Mouse (Mus musculus) kidney, postnatal 0 days (tissue): Measurements from ENCODE around the gene Arhgap23. TPM values are rescaled to one million over a fixed set of nuclear protein-coding genes. Genes with fewer than 3 reads are reported as not detected.

ENCODE experiments used
- ATAC-seq: fragments of 200-750 bp; cut with Nextera tagmentation; replicated peaks from 2 replicates; pipeline ENCODE4 v1.8.0; 2017; ENCODE audit warnings: low read depth, moderate number of reproducible peaks, moderate TSS enrichment, moderate library complexity; ENCODE audit not compliant: low FRiP score
- DNase-seq: peaks from one replicate; pipeline ENCODE4 v3.0.0-alpha.2; 2016; ENCODE audit warnings: low spot score
- H3K27ac ChIP-seq: fragments of 300-500 bp; sonication (generic); 2 replicates; pipeline ENCODE4 v1.5.1; 2014; ENCODE audit warnings: mild to moderate bottlenecking
- H3K27me3 ChIP-seq: fragments of 300-500 bp; sonication (generic); 2 replicates; pipeline ENCODE4 v1.6.1; 2014; ENCODE audit warnings: low read length, mixed read lengths; ENCODE audit not compliant: insufficient read depth
- H3K36me3 ChIP-seq: fragments of 300-500 bp; sonication (generic); 2 replicates; pipeline ENCODE4 v1.6.1; 2014; ENCODE audit warnings: low read length, mixed read lengths; ENCODE audit not compliant: insufficient read depth
- H3K4me1 ChIP-seq: fragments of 300-500 bp; sonication (generic); replicated peaks from 2 replicates; pipeline ENCODE4 v1.6.1; 2014; ENCODE audit warnings: antibody characterized with exemption, low read length, mixed read lengths; ENCODE audit not compliant: insufficient read depth
- H3K4me2 ChIP-seq: fragments of 300-500 bp; sonication (generic); 2 replicates; pipeline ENCODE4 v1.6.1; 2014; ENCODE audit warnings: mild to moderate bottlenecking, low read length, moderate library complexity, mixed read lengths
- H3K4me3 ChIP-seq: fragments of 300-500 bp; sonication (generic); replicated peaks from 2 replicates; pipeline ENCODE4 v1.5.1; 2014; ENCODE audit warnings: low read depth, low read length
- H3K9ac ChIP-seq: fragments of 300-500 bp; sonication (generic); 2 replicates; pipeline ENCODE4 v1.6.1; 2014; ENCODE audit warnings: low read depth, low read length
- H3K9me3 ChIP-seq: fragments of 300-500 bp; sonication (generic); replicated peaks from 2 replicates; pipeline ENCODE4 v1.6.1; 2016; ENCODE audit warnings: low read length, inconsistent platforms, mixed read lengths
- CTCF ChIP-seq: IDR thresholded peaks from 2 replicates; pipeline ENCODE4 v1.5.1; 2016; ENCODE audit warnings: antibody characterized with exemption, low read depth, mild to moderate bottlenecking, moderate library complexity
- WGBS: fragments of 180-500 bp; shearing (Covaris S2); extraction: QIAGEN DNeasy Blood & Tissue Kit; methylation state at CpG from one replicate; pipeline ENCODE4 v1.1.7; 2014; 5-methylcytosine and 5-hydroxymethylcytosine counted together
- polyA plus RNA-seq: library from polyadenylated mRNA; unstranded; fragments of >200 nt; fragmentation: Nextera tagmentation; extraction: Ambion mirVana; gene quantifications from 2 replicates; pipeline ENCODE4 v1.2.1, GENCODE M21; 2015

Arhgap23 gene
- polyA plus RNA-seq, 1 experiment from 2014 or later, result 5.7 TPM

GRCm38 (mm10) chr11:97523107-97523506 is 107.8 kb downstream of the Arhgap23 start:
- DNase-seq (no peak), ATAC-seq (no peak)
- peaks cover 13% of the 10 kb centered on the region for H3K4me1 ChIP-seq
- H3K4me2 ChIP-seq, result no peak overlapping the region
- H3K27me3 ChIP-seq, result no peaks in the 10 kb centered on the region
- H3K4me3 ChIP-seq, result no peak overlapping the region
- no peak overlapping the region for H3K27ac ChIP-seq
- no peak for TF ChIP-seq CTCF
- no peaks in the 10 kb centered on the region for H3K36me3 ChIP-seq
- no peaks in the 10 kb centered on the region for H3K9me3 ChIP-seq
- WGBS, result 78% methylated on average over 14 of the region's 14 CpGs
- no peak overlapping the region for H3K9ac ChIP-seq

- Histone ChIP-seq H3K9me3 (no peaks in the 10 kb centered on the region), H3K4me2 (no peak overlapping the region), H3K4me1 (peaks cover 13% of the 10 kb centered on the region), H3K36me3 (no peaks in the 10 kb centered on the region), H3K9ac (no peak overlapping the region), H3K27ac (peak overlapping the region; percentile 1; the same call in 1 of the 2 replicates), H3K27me3 (no peaks in the 10 kb centered on the region), H3K4me3 (no peak overlapping the region)
- TF ChIP-seq CTCF, result no peak
- WGBS, result 0% methylated on average over 1 of the region's 1 CpGs
- peak; percentile 65 for ATAC-seq
- peak; percentile 67 for DNase-seq
These were observed 108.5 kb downstream of the Arhgap23 start for GRCm38 (mm10) chr11:97523827-97524261.

- no peak for ATAC-seq
- Histone ChIP-seq H3K4me1 (peaks cover 13% of the 10 kb centered on the region), H3K4me2 (no peak overlapping the region), H3K27ac (0 out of 2 replicates have a peak overlapping the region, but pooled peaks have one; percentile 1), H3K36me3 (no peaks in the 10 kb centered on the region), H3K4me3 (no peak overlapping the region), H3K9ac (no peak overlapping the region), H3K27me3 (no peaks in the 10 kb centered on the region), H3K9me3 (no peaks in the 10 kb centered on the region)
- DNase-seq, result no peak
- TF ChIP-seq CTCF, result no peak
- 35% methylated on average over 9 of the region's 9 CpGs for WGBS
These were observed 109.0 kb downstream of the Arhgap23 start for GRCm38 (mm10) chr11:97524306-97524705.

GRCm38 (mm10) chr11:97525313-97525712 is 110.0 kb downstream of the Arhgap23 start:
- Histone ChIP-seq H3K9ac (no peak overlapping the region), H3K4me1 (peaks cover 13% of the 10 kb centered on the region), H3K27ac (no peak overlapping the region), H3K4me3 (no peak overlapping the region), H3K9me3 (no peaks in the 10 kb centered on the region), H3K4me2 (no peak overlapping the region), H3K36me3 (no peaks in the 10 kb centered on the region), H3K27me3 (no peaks in the 10 kb centered on the region)
- ATAC-seq, result no peak
- no peak for DNase-seq
- 92% methylated on average over 6 of the region's 6 CpGs for WGBS
- TF ChIP-seq CTCF, result no peak

GRCm38 (mm10) chr11:97528282-97528808 is 113.0 kb downstream of the Arhgap23 start:
- H3K4me1 ChIP-seq, result peaks cover 15% of the 10 kb centered on the region
- TF ChIP-seq CTCF, result no peak
- H3K4me3 ChIP-seq, result no peak overlapping the region
- H3K36me3 ChIP-seq, result no peaks in the 10 kb centered on the region
- H3K27me3 ChIP-seq, result peaks cover 16% of the 10 kb centered on the region
- ATAC-seq, result no peak
- no peak overlapping the region for H3K9ac ChIP-seq
- H3K4me2 ChIP-seq, result no peak overlapping the region
- DNase-seq, result no peak
- no peak overlapping the region for H3K27ac ChIP-seq
- WGBS, result 77% methylated on average over 18 of the region's 18 CpGs
- no peaks in the 10 kb centered on the region for H3K9me3 ChIP-seq

- WGBS, result 83% methylated on average over 6 of the region's 6 CpGs
- Histone ChIP-seq H3K4me2 (no peak overlapping the region), H3K9me3 (no peaks in the 10 kb centered on the region), H3K27me3 (peaks cover 32% of the 10 kb centered on the region), H3K9ac (no peak overlapping the region), H3K4me3 (no peak overlapping the region), H3K27ac (no peak overlapping the region), H3K4me1 (peaks cover 12% of the 10 kb centered on the region), H3K36me3 (no peaks in the 10 kb centered on the region)
- no peak for ATAC-seq
- TF ChIP-seq CTCF, result no peak
- DNase-seq, result no peak
These were observed 114.7 kb downstream of the Arhgap23 start for GRCm38 (mm10) chr11:97530069-97530468.

GRCm38 (mm10) chr11:97530961-97531360 is 115.6 kb downstream of the Arhgap23 start:
- H3K9ac ChIP-seq, result no peak overlapping the region
- H3K27me3 ChIP-seq, result peaks cover 39% of the 10 kb centered on the region
- 67% methylated on average over 5 of the region's 5 CpGs for WGBS
- ATAC-seq (no peak), DNase-seq (no peak)
- H3K4me1 ChIP-seq, result peaks cover 12% of the 10 kb centered on the region
- no peak overlapping the region for H3K4me3 ChIP-seq
- no peaks in the 10 kb centered on the region for H3K9me3 ChIP-seq
- H3K36me3 ChIP-seq, result no peaks in the 10 kb centered on the region
- TF ChIP-seq CTCF, result no peak
- no peak overlapping the region for H3K4me2 ChIP-seq
- no peak overlapping the region for H3K27ac ChIP-seq
